Mouse (Mus musculus): ENCODE measurements at regions not wholly inside any gene's neighbourhood (a gene's known extent, or its start where the extent isn't known, plus 50 kb on each side); places are given as distances from the start of the nearest gene placed in this dataset.

GRCm38 (mm10) chr3:51096545-51096944 is 127.7 kb upstream of the Noct start:
- in situ Hi-C loops (cut with MboI; ENCODE audit: low pct_unique_long_range_greater_than_20kb in 1 of 2, low sequenced_read_pairs in 2 of 2, unreplicated experiment in 1 of 2), result no loop called here

DNA sequence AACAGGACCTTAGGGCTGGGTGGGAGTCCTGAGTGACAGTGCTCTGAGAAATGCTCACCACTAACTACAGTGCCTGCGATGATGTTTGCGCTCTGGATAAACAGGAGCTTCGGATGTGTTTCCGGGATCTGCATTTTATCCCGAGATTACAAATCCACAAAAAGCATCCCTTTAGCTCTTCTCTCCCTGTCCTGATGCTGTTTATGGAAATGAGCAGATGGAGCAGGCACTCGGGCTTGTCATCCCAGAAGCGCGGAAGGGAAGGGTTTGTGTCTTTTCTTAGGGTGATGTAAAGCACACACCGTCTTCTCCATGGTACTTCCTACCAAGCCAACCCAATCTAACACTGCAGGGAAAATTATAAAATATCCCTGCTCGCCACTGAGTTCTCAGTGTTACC is 126.9 kb upstream of the Noct start:
- in situ Hi-C loops (cut with MboI; ENCODE audit: low pct_unique_long_range_greater_than_20kb in 1 of 2, low sequenced_read_pairs in 2 of 2, unreplicated experiment in 1 of 2), result no loop called here

- in situ Hi-C loops (cut with MboI; ENCODE audit: low pct_unique_long_range_greater_than_20kb in 1 of 2, low sequenced_read_pairs in 2 of 2, unreplicated experiment in 1 of 2), result no loop called here
These were observed 124.3 kb upstream of the Noct start for GRCm38 (mm10) chr3:51099966-51100365.

GRCm38 (mm10) chr3:51108639-51109202 is 115.5 kb upstream of the Noct start:
- in situ Hi-C loops (cut with MboI; ENCODE audit: low pct_unique_long_range_greater_than_20kb in 1 of 2, low sequenced_read_pairs in 2 of 2, unreplicated experiment in 1 of 2), result no loop called here

- in situ Hi-C loops (cut with MboI; ENCODE audit: low pct_unique_long_range_greater_than_20kb in 1 of 2, low sequenced_read_pairs in 2 of 2, unreplicated experiment in 1 of 2), result no loop called here
These were observed 113.0 kb upstream of the Noct start for GRCm38 (mm10) chr3:51111241-51111640.

DNA sequence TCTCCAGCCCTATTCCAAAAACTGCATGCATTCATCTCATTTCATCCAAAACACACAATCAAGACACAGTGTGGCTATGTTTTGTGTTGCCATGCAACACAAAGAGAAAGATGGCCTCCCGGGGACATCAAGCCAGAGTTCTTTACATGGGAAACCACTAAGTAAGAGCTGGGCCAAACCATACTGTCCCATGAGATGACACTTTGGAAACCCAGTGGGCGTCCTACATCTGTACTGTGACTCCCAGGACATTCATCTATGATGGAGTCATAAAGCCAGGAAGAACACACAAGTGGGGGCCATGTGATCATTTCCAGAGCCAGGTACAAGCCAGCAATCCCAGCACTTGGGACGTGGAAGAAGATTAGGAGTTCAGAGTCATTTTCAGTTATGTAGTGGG is 111.9 kb upstream of the Noct start:
- in situ Hi-C loops (cut with MboI; ENCODE audit: low pct_unique_long_range_greater_than_20kb in 1 of 2, low sequenced_read_pairs in 2 of 2, unreplicated experiment in 1 of 2), result no loop called here

GRCm38 (mm10) chr3:51115921-51116320 is 108.3 kb upstream of the Noct start:
- in situ Hi-C loops (cut with MboI; ENCODE audit: low pct_unique_long_range_greater_than_20kb in 1 of 2, low sequenced_read_pairs in 2 of 2, unreplicated experiment in 1 of 2), result no loop called here

- in situ Hi-C loops (cut with MboI; ENCODE audit: low pct_unique_long_range_greater_than_20kb in 1 of 2, low sequenced_read_pairs in 2 of 2, unreplicated experiment in 1 of 2), result no loop called here
These were observed 105.5 kb upstream of the Noct start for GRCm38 (mm10) chr3:51118706-51119105.

DNA sequence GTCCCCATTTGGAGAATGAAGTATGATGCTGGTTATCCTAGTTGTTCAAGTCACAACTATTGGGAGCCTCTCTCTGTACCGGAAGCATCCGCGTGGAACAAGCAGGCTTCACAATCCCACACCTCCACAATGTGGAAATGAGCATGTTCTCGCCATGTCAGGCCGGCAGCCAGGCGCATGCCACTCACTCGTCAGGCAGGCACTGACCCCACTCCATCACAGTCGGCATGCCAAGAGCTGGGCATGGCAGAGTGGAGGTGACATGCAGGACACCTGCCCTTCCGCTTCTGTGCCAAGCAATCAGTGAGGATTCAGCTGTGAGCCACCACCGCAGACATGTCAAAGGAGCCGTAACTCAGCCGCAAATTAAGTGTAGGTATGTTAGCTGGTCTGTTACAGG is 103.7 kb upstream of the Noct start:
- in situ Hi-C loops (cut with MboI; ENCODE audit: low pct_unique_long_range_greater_than_20kb in 1 of 2, low sequenced_read_pairs in 2 of 2, unreplicated experiment in 1 of 2), result no loop called here

GRCm38 (mm10) chr3:51121703-51122540 is 102.3 kb upstream of the Noct start:
- in situ Hi-C loops (cut with MboI; ENCODE audit: low pct_unique_long_range_greater_than_20kb in 1 of 2, low sequenced_read_pairs in 2 of 2, unreplicated experiment in 1 of 2), result no loop called here

DNA sequence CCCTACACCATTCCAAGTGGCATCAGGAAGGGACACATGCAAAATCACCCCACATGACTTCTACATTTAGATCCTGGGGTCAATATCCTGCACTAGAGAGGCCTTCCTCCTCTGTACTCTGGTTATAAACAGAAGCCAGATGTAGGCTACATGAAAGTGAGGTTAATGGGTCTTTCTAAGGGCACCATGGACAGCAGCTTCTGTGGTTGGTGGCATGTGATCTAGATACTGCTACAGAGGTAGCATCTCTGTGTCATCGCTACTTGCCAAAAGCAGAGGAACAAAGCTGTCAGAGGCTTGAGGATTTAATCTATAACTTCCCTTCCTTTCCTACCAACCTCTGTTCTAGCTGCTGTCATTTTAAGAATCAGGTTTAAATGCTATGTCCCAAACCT is 101.7 kb upstream of the Noct start:
- in situ Hi-C loops (cut with MboI; ENCODE audit: low pct_unique_long_range_greater_than_20kb in 1 of 2, low sequenced_read_pairs in 2 of 2, unreplicated experiment in 1 of 2), result no loop called here

DNA sequence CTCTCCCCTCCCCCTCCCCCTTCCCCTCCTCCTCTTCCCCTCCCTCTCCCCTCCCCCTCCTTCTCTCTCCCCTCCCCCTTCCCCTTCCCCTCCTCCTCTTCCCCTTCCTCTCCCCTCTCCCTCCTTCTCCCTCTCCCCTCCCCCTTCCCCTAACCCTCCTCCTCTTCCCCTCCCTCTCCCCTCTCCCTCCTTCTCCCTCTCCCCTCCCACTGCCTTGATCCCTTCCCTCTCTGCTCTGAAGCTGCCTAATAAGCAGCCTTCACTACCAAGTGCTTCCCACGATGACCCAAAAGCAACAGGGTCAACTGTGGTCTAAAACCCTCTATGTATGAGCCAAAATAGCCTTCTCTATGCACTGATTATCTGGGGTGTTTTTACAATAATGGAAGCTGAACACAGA is 96.4 kb upstream of the Noct start:
- in situ Hi-C loops (cut with MboI; ENCODE audit: low pct_unique_long_range_greater_than_20kb in 1 of 2, low sequenced_read_pairs in 2 of 2, unreplicated experiment in 1 of 2), result no loop called here

DNA sequence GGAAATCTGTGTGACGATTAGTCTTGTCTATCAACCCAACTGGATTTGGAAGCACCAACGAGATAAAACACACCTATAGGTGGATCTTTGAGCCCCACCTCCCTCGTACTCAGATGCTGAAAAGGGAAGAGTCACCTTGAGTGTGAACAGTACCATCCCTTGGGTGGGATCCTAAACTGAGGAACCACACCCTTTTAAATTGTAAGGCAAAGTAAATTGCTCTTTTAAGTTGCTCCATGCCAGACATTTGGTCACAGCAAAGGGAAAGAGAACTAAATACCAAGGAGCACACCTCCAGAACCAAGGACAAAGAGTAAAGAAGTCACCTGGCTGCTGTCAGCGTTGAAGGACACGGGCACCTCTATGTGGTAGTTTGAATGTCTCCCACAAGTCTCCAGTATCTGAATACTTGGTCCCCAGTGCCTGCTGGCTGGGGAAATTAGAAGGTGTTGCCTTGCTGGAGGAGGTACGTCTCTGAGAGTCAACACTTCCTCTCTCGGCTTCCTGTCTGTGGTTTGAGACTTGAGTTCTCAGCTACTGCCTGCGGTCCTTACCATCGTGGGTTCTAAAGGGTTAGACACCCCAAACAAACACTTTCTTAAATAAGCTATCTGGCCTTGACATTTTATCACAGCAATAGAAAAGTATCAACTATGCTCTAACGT is 95.6 kb upstream of the Noct start:
- in situ Hi-C loops (cut with MboI; ENCODE audit: low pct_unique_long_range_greater_than_20kb in 1 of 2, low sequenced_read_pairs in 2 of 2, unreplicated experiment in 1 of 2), result no loop called here

- in situ Hi-C loops (cut with MboI; ENCODE audit: low pct_unique_long_range_greater_than_20kb in 1 of 2, low sequenced_read_pairs in 2 of 2, unreplicated experiment in 1 of 2), result no loop called here
These were observed 93.5 kb upstream of the Noct start for GRCm38 (mm10) chr3:51130709-51131108.

GRCm38 (mm10) chr3:51131341-51131740 is 92.9 kb upstream of the Noct start:
- in situ Hi-C loops (cut with MboI; ENCODE audit: low pct_unique_long_range_greater_than_20kb in 1 of 2, low sequenced_read_pairs in 2 of 2, unreplicated experiment in 1 of 2), result no loop called here

DNA sequence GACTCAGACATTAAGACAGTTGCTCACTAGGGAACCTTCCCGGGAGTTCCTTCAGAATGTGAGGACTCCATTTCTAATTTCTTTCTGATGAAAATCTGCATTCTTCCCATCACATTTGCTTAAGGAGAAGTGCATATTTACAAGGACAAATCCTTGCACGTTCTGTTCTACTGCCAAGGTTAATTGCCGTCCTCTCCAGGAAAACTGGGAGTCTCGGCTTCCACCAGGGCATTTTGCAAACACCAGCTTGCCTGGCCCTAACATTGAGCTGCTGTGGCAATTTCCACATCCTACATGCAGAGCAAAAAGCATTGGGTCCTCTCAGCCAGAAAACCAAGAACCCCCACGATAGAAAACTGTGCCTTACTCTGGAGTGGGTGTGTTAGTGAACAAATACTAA is 91.5 kb upstream of the Noct start:
- in situ Hi-C loops (cut with MboI; ENCODE audit: low pct_unique_long_range_greater_than_20kb in 1 of 2, low sequenced_read_pairs in 2 of 2, unreplicated experiment in 1 of 2), result no loop called here

DNA sequence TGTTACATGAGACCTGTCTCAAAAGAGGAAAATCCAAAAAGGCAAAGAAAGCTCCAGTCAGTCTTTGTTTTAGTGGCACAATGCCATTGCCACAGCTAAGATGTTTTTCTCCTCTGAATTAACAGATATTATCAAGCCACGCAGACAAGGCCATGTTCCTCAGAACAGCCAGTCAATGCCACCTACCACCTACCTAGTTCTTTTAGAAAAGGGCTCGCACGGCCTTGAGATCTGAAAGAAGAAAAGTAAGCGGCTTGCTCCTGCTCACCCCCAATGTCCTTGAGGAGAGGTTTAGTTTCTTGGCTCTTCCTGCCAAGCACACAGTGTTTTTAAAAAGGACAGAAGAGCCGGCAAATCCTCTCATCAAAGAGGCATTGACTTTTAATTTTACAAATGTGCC is 88.7 kb upstream of the Noct start:
- in situ Hi-C loops (cut with MboI; ENCODE audit: low pct_unique_long_range_greater_than_20kb in 1 of 2, low sequenced_read_pairs in 2 of 2, unreplicated experiment in 1 of 2), result no loop called here

DNA sequence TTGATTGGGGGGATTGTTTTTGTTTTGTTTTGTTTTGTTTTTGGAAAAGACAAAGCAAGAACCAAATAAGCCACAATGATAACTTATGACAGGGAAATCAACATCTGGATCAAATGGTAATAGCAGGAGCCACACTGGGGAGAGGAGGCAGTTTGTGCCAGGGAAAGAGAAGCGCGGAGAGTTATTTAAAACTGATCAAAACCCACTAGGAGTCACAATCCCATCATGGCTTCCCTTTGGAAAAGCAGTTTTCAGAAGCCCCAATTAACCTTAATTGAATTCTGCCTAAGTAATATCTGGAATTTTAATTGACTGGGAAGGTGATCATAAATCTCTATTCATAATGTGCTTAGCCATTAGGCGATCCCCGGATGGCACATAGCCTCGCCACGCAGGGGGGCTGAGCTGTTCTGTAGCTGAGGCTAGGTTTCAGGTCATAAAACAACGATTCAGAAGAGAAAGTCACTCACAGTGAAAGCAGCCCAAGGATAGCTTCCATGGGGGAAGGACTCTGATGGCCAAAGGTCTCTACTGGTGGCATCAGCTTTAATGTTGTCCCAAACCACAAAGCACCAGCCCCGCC is 86.4 kb upstream of the Noct start:
- in situ Hi-C loops (cut with MboI; ENCODE audit: low pct_unique_long_range_greater_than_20kb in 1 of 2, low sequenced_read_pairs in 2 of 2, unreplicated experiment in 1 of 2), result no loop called here

DNA sequence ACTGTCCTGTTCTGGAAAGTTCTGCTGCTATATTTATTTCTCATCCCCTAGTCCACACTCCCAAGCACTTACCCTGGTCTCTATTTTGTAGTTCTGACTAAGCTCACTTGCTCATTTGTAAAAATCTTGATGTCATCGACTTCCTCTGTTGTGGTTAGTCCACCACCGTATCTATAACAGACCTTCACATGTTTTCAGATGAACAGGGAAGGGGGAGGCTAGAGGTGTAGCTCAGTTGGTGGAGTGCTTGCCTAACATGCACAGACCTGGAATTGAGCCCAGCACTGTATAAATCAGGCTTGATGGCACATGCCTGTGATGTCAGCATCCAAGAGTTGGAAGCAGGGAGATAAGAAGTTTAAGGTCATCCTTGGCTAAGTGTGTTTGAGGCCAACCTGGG is 78.3 kb upstream of the Noct start:
- in situ Hi-C loops (cut with MboI; ENCODE audit: low pct_unique_long_range_greater_than_20kb in 1 of 2, low sequenced_read_pairs in 2 of 2, unreplicated experiment in 1 of 2), result no loop called here

All from mouse embryonic stem cell (cell line).